Mouse (Mus musculus) liver, adult (tissue): ENCODE measurements around the gene Flt4.

ENCODE experiments used
- GATA4 ChIP-seq: IDR thresholded peaks from 2 replicates; pipeline ENCODE4 v1.6.1; 2014; ENCODE audit warnings: mild to moderate bottlenecking, low read length; ENCODE audit not compliant: insufficient replicate concordance

Gene Flt4

DNA sequence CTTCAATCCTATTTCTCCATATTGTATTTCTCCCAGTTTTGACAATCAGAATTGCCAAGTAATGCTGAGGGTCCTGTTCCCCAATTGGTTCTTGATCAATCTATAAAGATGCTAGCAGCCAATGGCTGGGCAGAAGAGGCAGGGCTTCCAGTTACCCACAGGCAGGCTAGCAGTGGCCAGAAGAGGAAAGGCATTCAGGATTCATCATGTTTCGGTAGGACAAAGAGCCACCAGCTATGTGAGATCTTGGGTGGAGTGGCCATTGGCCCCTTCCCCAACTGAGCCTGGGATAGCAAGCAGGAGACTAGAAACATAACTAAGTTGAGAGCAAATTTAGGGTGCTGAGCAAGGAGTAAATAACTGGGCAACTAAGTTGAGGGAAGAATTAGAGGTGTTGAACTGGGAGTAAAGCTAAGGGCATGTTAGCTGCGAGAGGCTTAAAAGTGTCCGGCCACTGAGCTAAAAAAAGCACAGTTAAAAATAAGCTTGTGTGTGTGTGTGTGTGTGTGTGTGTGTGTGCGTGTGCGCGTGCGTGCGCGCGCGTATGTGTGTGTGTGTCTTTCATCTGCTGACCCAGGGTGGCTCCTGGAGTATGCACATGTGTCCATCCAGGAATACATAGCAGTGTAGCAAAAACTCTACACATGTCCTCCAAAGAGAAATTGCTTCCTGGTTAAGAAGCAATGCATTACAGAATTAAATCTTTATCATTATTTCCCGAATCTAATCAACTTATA, 75.3 kb downstream of the Flt4 start:
- TF ChIP-seq GATA4, result no peak

DNA sequence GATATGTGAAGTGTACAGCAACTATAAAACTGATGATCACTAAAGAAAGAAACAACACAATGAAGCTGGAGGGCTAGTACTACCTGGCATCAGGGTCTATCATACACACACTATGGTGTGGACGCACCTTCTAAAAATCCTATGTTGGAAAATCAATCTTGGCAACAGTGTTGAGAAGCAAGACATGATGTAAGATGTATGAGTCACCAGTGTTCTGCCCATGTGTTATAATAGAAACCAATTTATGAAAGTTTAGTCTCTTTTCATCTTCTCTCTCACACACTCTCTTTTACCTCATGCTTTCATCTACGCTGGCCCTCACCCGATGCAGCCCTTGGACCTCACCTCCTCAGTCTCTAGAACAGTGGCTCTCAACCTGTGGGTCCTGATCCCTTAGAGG, 86.0 kb downstream of the Flt4 start:
- TF ChIP-seq GATA4, result no peak

DNA sequence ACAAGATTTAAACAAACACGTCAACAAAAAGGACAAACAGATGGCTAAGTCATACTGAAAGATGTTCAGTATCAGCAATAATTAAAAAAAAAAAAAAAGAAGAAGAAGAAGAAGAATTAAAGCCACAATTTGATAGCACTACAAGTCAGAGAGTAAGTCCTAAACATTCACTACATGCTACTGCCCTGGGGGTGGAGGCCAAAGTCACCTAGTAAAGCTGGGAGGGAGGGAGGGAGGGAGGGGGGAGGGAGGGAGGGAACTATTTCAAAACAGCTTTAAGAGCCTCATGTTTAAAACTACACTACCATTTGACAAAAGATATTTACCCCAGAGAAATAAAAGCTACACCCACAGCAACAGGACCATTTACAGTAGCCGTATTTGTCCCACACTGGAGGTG, 86.6 kb downstream of the Flt4 start:
- no peak for TF ChIP-seq GATA4

DNA sequence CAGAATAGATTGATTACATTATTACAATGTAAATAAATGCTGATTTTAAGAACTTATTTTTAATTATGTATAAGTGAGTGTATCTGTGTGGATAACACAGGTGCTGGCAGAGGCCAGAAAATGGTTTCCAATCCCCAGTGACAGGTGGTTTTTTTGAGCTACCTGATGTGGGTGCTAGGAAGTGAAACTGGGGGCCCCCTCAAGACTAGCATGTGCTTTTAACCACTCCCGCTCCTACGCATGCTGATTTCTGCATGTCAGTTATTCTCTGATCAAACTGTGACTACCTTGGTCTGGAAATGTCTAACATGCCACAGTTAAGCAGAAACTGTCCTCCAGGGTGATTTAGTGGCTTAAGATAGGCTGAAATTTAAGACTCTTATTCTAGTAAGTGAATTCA, 87.4 kb downstream of the Flt4 start:
- TF ChIP-seq GATA4, result no peak

DNA sequence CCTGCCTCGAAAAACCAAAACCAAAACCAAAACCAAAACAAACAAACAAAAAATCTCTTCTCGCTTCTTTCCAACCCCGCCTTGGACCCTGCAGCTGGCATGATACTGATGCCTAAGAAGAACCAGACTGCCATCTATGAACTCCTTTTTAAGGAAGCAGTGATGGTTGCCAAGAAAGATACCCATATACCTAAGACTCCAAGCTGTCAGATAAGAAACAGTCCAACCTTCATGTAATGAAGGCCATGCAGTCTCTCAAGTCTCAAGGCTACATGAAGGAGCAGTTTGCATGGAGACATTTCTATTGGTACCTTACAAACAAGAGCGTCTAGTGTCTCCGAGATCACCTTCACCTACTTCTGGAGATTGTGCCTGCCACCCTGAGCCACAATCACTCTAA, 88.7 kb downstream of the Flt4 start:
- no peak for TF ChIP-seq GATA4

DNA sequence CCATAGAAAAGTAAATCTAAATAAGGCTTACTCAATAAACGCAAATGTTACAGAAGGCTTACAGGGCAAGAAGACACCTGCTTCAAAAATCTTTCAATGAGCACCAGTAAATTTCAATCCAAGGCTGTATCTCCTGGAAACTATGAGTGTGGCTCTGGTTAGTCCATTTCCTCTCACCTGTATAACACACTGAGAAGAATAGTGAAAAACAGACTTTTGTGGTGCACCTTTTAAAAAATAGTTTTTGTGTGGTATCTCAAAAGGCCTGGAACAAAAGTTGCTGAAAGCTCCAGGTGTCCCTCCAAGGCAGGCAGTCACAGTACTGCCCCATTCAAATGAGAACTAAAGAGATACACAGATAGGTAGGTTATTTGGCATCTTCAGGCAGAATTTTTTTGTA, 90.0 kb downstream of the Flt4 start:
- no peak for TF ChIP-seq GATA4

DNA sequence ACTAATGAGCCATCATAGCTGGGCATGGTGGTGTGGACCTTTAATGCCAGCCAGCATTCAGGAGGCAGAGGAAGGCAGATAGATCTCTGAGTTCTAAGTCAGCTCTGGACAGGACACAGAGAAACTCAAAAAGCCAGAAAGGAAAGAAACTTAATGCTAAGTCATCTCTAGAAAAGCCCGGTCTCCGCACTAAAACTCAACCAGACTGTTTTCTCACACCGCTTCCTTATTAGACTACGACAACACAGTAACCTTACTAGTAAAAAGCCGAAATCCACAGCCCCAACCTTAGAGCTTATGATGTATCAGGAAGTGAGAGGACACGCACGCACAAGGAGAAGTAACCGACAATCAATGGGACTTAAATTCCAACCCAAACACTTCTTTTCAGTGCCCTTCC, 93.0 kb downstream of the Flt4 start:
- no peak for TF ChIP-seq GATA4
